Mouse (Mus musculus) embryonic facial prominence, embryonic 12.5 days (tissue): ENCODE results near the gene Tnfrsf17. TPM values are rescaled to one million over a fixed set of nuclear protein-coding genes. Genes with fewer than 3 reads are reported as not detected.
"Not testable (repeated sequence)": the region's sequence is repeated elsewhere in the genome, so short reads cannot be mapped to it uniquely, and the experiment has no call there.

ENCODE experiments used
- ATAC-seq: fragments of 200-750 bp; cut with Nextera tagmentation; 2 replicates; pipeline ENCODE4 v1.8.0; 2017; ENCODE audit not compliant: insufficient number of reproducible peaks, insufficient read depth, low FRiP score, low TSS enrichment
- H3K27ac ChIP-seq: fragments of 300-500 bp; sonication (generic); 2 replicates; pipeline ENCODE4 v1.5.1; 2016; ENCODE audit warnings: mild to moderate bottlenecking
- H3K27me3 ChIP-seq: fragments of 300-500 bp; sonication (generic); 2 replicates; pipeline ENCODE4 v1.6.1; 2016; ENCODE audit warnings: mild to moderate bottlenecking, moderate library complexity
- H3K36me3 ChIP-seq: fragments of 300-500 bp; sonication (generic); 2 replicates; pipeline ENCODE4 v1.6.1; 2016; ENCODE audit warnings: mild to moderate bottlenecking
- H3K4me1 ChIP-seq: fragments of 300-500 bp; sonication (generic); 2 replicates; pipeline ENCODE4 v1.6.1; 2016
- H3K4me2 ChIP-seq: fragments of 300-500 bp; sonication (generic); replicated peaks from 2 replicates; pipeline ENCODE4 v1.6.1; 2016; ENCODE audit warnings: mild to moderate bottlenecking, moderate library complexity
- H3K4me3 ChIP-seq: fragments of 300-500 bp; sonication (generic); 2 replicates; pipeline ENCODE4 v1.5.1; 2016; ENCODE audit warnings: mild to moderate bottlenecking
- H3K9ac ChIP-seq: fragments of 300-500 bp; sonication (generic); 2 replicates; pipeline ENCODE4 v1.6.1; 2016; ENCODE audit warnings: mild to moderate bottlenecking, moderate library complexity
- H3K9me3 ChIP-seq: fragments of 300-500 bp; sonication (generic); 2 replicates; pipeline ENCODE4 v1.6.1; 2016; ENCODE audit warnings: mild to moderate bottlenecking, moderate library complexity
- WGBS: fragments of 180-500 bp; shearing (Covaris S2); methylation state at CpG from one replicate; pipeline ENCODE4 v1.1.7; 2016; 5-methylcytosine and 5-hydroxymethylcytosine counted together
- polyA plus RNA-seq: library from polyadenylated mRNA; unstranded; fragments of >200 nt; fragmentation: Nextera tagmentation; extraction: Ambion mirVana; gene quantifications from 2 replicates; pipeline ENCODE4 v1.2.1, GENCODE M21; 2016

The Tnfrsf17 gene
- not detected in 2 replicates for polyA plus RNA-seq

DNA sequence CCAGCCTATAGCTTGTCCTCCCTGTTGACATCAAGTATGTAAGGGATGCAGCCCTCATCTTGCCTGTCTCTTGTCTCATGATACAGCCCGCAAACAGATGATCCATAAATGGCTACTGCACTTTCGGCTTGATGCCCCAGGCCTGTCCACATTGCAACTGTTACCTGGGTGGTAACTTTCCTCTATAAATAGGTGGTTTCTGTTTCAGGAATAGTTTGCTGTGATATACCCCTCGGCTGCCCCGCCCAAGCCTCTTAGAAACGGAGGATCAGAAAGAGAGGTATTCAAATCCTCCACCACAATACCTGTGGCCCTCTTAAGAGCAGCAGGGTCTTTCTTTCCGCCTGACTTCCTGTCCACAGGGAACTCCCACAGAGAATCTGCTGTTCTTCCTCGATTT is at the start of gene Tnfrsf17:
TSS of gene Tnfrsf17 (plus strand) at position 301 of the 400 bp plus-strand sequence.
- Histone ChIP-seq H3K27me3 (no peaks in the 10 kb centered on the region), H3K36me3 (no peaks in the 10 kb centered on the region), H3K9me3 (no peaks in the 10 kb centered on the region), H3K4me3 (no peak within 1 kb of the TSS), H3K4me2 (no peak within 1 kb of the TSS), H3K27ac (no peak within 1 kb of the TSS), H3K9ac (no peak within 1 kb of the TSS), H3K4me1 (peaks cover 6% of the 10 kb centered on the region; the same call in 1 of the 2 replicates)
- ATAC-seq: no peak
- WGBS: 69% methylated on average over 7 of the region's 7 CpGs

DNA sequence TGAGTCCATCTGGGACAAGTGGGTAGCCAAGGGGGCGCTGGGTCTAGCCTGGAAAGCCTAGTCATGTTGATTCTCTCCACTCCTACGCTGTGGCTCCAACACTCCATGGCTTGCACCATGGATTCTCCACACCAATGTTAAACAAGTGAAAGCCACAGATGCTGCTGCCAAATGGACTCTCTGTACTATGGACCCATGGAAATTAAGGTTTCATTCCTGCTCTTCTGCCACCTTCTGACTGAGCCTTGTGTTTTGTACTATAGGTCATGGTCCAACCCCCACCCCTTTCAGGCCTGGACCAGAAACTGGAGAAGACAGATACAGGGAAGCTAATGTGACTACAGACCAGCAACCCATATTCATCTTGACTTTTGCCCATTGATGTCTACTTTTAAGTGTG is 47.1 kb upstream of the Tnfrsf17 start:
- WGBS: 81% methylated on average over 2 of the region's 2 CpGs
- H3K36me3 ChIP-seq: no peaks in the 10 kb centered on the region
- ATAC-seq: no peak
- no peaks in the 10 kb centered on the region for H3K27me3 ChIP-seq
- no peak overlapping the region for H3K9ac ChIP-seq
- no peak overlapping the region for H3K27ac ChIP-seq
- no peak overlapping the region for H3K4me2 ChIP-seq
- H3K4me1 ChIP-seq: no peaks in the 10 kb centered on the region; the same call in 1 of the 2 replicates
- H3K9me3 ChIP-seq: no peaks in the 10 kb centered on the region
- no peak overlapping the region for H3K4me3 ChIP-seq

DNA sequence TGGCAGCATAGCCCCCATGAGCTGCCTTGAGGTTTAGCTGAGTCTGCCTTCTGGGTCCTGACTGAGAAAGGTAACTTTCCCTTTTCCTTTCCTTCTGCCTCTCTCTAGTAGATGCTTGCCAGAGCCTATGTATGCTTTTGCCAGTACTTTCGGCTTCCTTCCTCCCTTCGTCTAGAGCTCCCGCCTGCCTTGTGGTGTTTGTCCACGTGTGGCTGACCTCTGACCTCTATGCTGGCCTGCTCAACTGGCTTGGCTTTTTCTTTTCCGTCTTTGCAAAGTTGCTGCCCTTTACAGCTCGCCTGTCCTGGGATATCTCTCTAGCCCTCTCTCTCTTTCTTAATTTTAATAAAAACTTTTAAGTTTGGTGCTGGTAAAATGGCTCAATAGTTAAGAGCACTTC is 43.8 kb upstream of the Tnfrsf17 start:
- Histone ChIP-seq H3K4me1 (no peaks in the 10 kb centered on the region; the same call in 1 of the 2 replicates), H3K36me3 (no peaks in the 10 kb centered on the region), H3K9me3 (no peaks in the 10 kb centered on the region), H3K4me2 (no peak overlapping the region), H3K27me3 (no peaks in the 10 kb centered on the region), H3K4me3 (no peak overlapping the region), H3K9ac (no peak overlapping the region), H3K27ac (no peak overlapping the region)
- 21% methylated on average over 6 of the region's 6 CpGs for WGBS
- no peak for ATAC-seq

DNA sequence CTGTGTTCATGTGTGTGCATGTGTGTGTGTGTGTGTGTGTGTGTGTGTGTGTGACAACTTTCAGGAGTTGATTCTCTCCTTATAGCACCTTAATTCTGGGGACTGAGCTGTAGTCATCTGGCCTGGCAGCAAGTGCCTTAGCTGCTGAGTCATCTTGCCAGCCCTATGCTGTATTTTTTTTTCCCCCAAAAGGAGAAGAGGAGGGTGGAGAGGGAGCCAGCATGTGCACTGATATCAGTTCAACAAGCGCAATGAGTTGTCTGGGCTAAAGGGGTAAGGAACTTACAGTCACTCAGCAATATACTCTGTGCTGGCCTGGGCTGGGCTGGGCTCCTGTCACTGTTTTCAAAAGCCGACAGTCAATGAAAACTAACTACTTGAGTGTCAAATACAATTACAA is 43.0 kb upstream of the Tnfrsf17 start:
- 77% methylated on average over 2 of the region's 2 CpGs for WGBS

DNA sequence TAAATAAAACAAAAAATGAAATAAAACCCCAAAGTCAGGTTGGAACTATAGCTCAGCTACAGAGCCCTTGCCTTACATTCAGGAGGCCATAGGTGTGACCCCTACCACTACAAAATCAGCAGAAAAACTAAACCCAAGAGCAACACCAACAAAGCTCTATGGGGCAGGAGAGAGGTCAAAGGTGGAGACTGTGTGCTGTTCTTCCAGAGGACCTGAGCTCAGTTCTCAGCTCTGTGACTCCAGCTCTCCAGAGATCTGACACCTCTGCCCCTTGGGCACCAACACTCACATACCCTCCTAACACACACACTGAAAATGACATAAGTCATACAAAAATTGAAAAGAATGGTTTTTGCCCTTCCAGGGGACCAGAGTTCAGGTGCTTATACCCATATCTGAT is 42.5 kb upstream of the Tnfrsf17 start:
- H3K9ac ChIP-seq: no peak overlapping the region
- no peaks in the 10 kb centered on the region for H3K27me3 ChIP-seq
- no peak for ATAC-seq
- no peaks in the 10 kb centered on the region; the same call in 1 of the 2 replicates for H3K4me1 ChIP-seq
- H3K9me3 ChIP-seq: no peaks in the 10 kb centered on the region
- no peak overlapping the region for H3K4me3 ChIP-seq
- no peak overlapping the region; the same call in 1 of the 2 replicates for H3K27ac ChIP-seq
- no peak overlapping the region for H3K4me2 ChIP-seq
- no peaks in the 10 kb centered on the region for H3K36me3 ChIP-seq

More for the DNA sequence above, 43.0 kb upstream of the Tnfrsf17 start:
- no peak for ATAC-seq
- Histone ChIP-seq H3K36me3 (no peaks in the 10 kb centered on the region), H3K9ac (no peak overlapping the region), H3K27ac (no peak overlapping the region), H3K4me1 (no peaks in the 10 kb centered on the region; the same call in 1 of the 2 replicates), H3K9me3 (no peaks in the 10 kb centered on the region), H3K4me2 (no peak overlapping the region), H3K27me3 (no peaks in the 10 kb centered on the region), H3K4me3 (no peak overlapping the region)

DNA sequence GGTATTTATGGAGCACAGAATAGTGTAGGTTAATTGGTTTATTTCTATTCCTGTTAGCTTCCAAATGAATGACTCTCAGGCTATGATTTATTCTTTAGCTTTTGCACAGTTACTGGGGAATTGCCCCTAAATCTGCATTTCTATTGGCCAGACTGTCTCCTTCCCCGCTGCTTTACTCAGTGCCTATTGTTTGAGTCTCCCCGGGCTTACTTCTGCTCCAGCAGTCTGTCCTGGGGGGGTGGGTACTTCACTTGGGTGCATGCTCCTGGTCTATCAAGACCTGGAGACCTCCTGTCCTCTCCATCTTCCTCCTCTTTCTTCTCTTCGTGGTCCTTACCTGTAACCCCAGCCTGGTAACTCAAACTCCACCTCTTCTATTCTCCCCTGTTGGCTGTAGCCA is 36.7 kb upstream of the Tnfrsf17 start:
- Histone ChIP-seq H3K36me3 (no peaks in the 10 kb centered on the region), H3K4me3 (no peak overlapping the region), H3K4me2 (no peak overlapping the region), H3K9me3 (no peaks in the 10 kb centered on the region), H3K27me3 (no peaks in the 10 kb centered on the region), H3K27ac (no peak overlapping the region), H3K4me1 (no peaks in the 10 kb centered on the region), H3K9ac (no peak overlapping the region)
- 44% methylated on average over 3 of the region's 3 CpGs for WGBS
- ATAC-seq: no peak

DNA sequence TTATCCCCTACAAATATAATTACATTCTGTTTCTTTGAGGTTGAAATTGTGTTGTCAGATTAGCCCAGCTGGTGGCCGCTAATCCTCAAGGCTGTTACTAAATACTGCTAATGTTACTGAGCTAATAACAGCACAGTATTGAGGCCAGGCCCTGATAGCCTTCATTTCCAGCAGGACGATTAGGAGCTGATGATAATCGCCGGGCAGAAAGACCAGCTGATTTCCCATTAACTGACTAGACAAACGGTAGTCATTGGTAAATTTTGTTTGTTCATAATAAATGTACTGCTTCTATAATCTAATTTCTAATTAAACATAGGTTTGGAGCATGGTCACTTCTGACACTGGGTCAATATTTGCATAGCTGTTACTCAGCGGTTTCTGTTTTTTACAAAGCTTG is 34.8 kb upstream of the Tnfrsf17 start:
- Histone ChIP-seq H3K36me3 (no peaks in the 10 kb centered on the region), H3K4me1 (no peaks in the 10 kb centered on the region), H3K27ac (no peak overlapping the region), H3K9me3 (no peaks in the 10 kb centered on the region), H3K4me2 (no peak overlapping the region), H3K9ac (no peak overlapping the region), H3K27me3 (no peaks in the 10 kb centered on the region), H3K4me3 (no peak overlapping the region)
- no peak for ATAC-seq
- 72% methylated on average over 6 of the region's 6 CpGs for WGBS

DNA sequence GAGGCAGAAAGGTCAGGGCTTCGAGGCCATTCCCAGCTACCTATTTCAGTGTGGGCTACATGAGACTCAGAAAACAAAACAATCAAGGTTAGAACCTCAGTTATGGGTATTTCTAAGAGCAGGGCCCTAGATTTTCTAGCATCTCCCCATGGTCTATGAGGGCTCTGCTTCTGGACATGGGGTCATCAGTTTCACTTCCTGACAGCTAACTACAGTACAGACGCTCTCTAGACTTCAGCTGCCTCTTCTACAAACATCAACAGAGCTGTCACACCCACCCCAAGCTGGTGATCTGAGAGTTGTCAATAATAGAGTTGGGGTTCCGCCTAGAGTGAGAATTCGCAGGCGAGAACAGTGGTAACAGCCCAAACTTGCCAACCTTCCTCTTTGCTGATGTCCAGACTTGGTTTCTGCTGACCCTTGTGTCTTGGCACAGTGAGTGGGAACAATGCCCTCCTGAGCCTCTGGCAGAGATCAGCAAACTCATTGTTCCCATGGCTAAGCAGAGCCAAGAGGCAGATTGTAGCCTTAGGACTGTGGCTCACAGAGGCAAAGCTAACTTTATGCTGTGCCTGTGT is 30.9 kb upstream of the Tnfrsf17 start:
- WGBS: 80% methylated on average over 5 of the region's 5 CpGs
- H3K9ac ChIP-seq: no peak overlapping the region
- H3K4me3 ChIP-seq: no peak overlapping the region
- no peak overlapping the region for H3K27ac ChIP-seq
- H3K9me3 ChIP-seq: no peaks in the 10 kb centered on the region
- no peak overlapping the region for H3K4me2 ChIP-seq
- no peak for ATAC-seq
- H3K27me3 ChIP-seq: no peaks in the 10 kb centered on the region
- no peaks in the 10 kb centered on the region for H3K36me3 ChIP-seq
- no peaks in the 10 kb centered on the region for H3K4me1 ChIP-seq

DNA sequence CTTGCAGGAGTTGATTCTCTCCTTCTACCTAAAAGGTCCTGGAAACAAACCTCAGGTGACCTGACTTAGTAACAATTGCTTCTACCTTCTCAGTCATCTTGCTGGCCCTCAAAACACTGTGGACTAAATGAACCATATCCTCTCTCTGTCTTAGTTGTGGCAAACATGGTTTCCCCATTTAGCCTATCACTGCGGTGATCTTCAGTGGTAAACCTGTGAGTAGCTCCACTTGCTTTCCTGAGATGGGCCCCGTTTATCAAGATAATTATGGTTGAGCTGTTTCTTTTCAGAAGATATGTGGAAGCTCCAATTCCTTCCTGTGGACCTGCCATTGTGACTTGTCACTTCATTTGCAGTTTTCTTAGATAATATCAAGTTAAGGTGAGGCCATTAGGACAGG is 28.7 kb upstream of the Tnfrsf17 start:
- Histone ChIP-seq H3K4me3 (no peak overlapping the region), H3K9me3 (no peaks in the 10 kb centered on the region), H3K4me1 (no peaks in the 10 kb centered on the region), H3K4me2 (no peak overlapping the region), H3K27ac (no peak overlapping the region), H3K36me3 (no peaks in the 10 kb centered on the region), H3K27me3 (no peaks in the 10 kb centered on the region), H3K9ac (no peak overlapping the region)
- 81% methylated on average over 2 of the region's 2 CpGs for WGBS
- no peak for ATAC-seq

DNA sequence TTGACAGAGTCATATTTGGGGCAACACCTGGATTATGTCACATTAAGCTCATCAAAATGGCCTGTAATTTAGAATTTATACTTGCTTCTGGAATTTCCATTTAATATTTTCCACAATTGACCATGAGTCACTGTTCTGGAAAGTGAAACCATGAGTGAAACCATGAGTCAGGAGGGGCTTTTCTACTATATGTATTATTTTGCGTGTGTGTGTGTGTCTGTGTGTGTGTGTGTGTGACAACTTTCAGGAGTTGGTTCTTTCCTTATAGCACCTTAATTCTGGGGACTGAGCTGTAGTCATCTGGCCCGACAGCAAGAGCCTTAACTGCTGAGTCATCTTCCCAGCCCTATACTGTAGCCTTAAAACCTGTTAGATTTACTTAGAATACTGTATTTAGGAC is 27.7 kb upstream of the Tnfrsf17 start:
- Histone ChIP-seq H3K36me3 (no peaks in the 10 kb centered on the region), H3K9ac (no peak overlapping the region), H3K4me2 (no peak overlapping the region), H3K9me3 (no peaks in the 10 kb centered on the region), H3K27me3 (no peaks in the 10 kb centered on the region), H3K4me3 (no peak overlapping the region), H3K27ac (no peak overlapping the region), H3K4me1 (no peaks in the 10 kb centered on the region)
- ATAC-seq: no peak
- 84% methylated on average over 2 of the region's 2 CpGs for WGBS

DNA sequence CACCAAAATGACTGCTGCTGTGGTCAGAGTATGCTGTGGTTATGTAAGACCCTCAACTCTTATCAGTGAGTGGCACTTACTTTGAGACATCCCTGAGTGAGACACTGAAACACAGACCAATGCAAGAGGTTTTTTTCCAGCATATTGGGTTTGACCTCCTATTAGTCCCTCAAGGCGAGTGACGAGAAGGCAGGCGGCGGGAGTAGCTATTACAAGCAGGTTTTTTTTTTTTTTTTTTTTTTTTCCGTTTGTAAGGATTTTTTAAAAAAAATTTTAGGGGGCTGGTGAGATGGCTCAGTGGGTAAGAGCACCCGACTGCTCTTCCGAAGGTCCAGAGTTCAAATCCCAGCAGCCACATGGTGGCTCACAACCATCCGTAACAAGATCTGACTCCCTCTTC is 24.7 kb upstream of the Tnfrsf17 start:
- H3K4me3 ChIP-seq, H3K4me1 ChIP-seq, H3K9me3 ChIP-seq, ATAC-seq, H3K36me3 ChIP-seq, H3K4me2 ChIP-seq, H3K9ac ChIP-seq, H3K27ac ChIP-seq, H3K27me3 ChIP-seq: not testable (repeated sequence)
- WGBS: 89% methylated on average over 8 of the region's 8 CpGs

DNA sequence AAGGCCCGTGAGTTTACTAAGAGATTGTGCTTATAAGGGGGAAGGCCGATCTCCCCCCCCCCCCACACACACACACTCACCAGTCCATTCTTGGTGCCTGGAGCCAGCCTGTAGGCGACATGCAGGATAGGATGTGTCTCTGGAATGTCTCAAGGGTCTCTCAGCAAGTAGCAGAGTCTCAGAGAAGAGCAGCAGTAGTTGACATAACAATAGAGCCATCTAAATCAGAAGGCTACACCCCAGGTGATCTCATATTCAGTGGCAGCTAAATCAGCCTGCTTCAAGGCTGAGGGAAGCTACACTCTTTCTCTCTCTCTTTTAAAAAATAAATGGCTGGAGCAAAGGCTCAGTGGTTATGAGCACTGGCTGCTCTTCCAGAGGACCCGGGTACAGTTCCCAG is 18.0 kb upstream of the Tnfrsf17 start:
- not testable (repeated sequence) for H3K9me3 ChIP-seq, H3K4me3 ChIP-seq, H3K4me1 ChIP-seq, H3K27me3 ChIP-seq, H3K4me2 ChIP-seq, H3K9ac ChIP-seq, H3K27ac ChIP-seq, H3K36me3 ChIP-seq, ATAC-seq
- 80% methylated on average over 4 of the region's 4 CpGs for WGBS

DNA sequence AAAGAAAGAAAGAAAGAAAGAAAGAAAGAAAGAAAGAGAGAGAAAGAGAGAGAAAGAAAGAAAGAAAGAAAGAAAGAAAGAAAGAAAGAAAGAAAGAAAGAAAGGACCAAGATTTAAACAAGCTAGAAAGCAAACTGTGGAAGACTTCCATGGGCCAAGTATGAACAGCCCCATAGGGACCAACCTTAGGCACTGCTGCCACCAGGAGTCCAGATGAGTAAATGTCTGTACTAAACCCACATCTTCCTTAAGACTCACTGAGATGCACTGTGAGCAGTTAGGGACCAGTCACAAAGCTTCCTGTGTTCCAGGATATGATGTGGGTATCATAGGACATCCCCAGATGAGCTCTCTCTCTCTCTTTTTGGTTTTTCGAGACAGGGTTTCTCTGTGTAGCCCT is 15.9 kb upstream of the Tnfrsf17 start:
- whole genome bisulfite sequencing: 59% methylated on average over 1 of the region's 1 CpGs
- not testable (repeated sequence) for H3K4me3 ChIP-seq, H3K27me3 ChIP-seq, H3K9me3 ChIP-seq, H3K4me2 ChIP-seq, H3K4me1 ChIP-seq, H3K9ac ChIP-seq, ATAC-seq, H3K36me3 ChIP-seq, H3K27ac ChIP-seq
